Mouse (Mus musculus) lung, postnatal 36 days (tissue): ENCODE measurements around the gene Lman2l.

Experiments used
- DNase-seq: peaks from one replicate; pipeline ENCODE4 v3.0.0; 2022; ENCODE audit warnings: mixed read lengths

Gene Lman2l

DNA sequence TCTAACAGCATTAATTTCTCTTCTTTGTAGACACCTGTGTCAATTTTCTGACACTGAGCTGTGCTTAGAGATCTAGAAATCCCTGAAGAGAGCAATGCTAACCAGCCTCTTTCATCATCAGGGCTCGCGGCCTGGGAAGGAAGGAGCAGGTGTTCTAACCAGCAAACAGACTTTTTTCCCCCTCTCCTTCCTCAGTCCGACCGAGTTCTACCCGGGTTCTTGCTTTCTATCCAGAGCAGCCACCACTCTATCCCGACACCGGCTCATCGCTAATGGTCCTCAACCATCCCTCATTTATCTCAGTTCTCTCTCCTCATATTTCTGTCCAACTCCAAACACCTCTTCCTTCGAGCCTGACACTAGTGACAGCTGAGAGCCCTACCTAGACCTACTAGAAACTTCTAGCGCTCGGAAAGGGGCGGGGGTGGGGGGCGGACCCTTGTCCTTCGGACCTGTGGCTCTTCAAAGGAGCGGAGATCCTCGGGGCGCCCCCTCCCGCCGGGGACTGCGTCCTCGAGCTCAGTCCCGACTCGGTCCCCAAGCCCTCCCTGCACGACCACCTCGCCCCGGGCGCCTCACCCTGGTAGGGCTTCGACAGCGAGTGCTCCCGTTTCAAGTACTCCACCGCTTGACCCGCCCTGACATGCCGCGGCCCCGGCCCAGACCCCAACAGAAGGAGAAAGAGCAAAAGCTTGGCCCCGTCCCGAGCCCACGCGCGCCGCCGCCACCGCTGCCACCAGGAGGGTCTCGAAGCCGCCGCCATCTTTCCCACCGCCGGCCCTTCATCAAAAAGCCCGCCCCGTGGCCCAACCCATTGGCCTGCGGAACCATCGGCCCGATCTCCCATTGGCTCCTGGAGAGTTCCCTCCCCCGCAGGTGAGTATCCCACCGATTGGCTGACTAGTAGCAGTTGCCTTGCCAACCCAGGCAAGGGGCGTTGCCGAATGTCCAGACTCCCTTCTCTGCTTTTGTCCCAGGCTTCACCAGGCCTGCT lies at the start of gene Lman2l:
Gene Lman2l, minus strand, starts transcription at position 801 of the 994 bp plus-strand sequence.
- peak; percentile 99 for DNase-seq

DNA sequence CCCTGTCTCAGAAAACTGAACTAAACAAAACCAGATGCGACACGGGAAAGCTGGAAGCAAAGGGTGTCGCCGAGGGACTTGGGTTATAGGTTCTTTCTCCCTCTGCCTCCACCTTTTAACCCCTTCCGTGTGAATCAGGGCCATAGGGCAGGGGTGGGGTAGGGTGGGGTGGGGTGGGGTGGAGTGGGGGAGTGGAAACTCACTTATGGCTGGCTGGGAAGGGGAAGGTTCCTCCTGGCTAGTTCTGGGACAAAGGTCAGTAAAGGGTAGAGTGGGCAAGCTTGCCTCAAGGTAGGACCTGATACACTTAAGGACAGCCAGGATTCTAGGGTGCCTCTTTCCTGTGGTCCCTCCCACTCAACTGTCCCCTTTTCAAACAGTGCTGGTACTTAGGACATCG lies 48.2 kb upstream of the Lman2l start:
- no peak for DNase-seq

DNA sequence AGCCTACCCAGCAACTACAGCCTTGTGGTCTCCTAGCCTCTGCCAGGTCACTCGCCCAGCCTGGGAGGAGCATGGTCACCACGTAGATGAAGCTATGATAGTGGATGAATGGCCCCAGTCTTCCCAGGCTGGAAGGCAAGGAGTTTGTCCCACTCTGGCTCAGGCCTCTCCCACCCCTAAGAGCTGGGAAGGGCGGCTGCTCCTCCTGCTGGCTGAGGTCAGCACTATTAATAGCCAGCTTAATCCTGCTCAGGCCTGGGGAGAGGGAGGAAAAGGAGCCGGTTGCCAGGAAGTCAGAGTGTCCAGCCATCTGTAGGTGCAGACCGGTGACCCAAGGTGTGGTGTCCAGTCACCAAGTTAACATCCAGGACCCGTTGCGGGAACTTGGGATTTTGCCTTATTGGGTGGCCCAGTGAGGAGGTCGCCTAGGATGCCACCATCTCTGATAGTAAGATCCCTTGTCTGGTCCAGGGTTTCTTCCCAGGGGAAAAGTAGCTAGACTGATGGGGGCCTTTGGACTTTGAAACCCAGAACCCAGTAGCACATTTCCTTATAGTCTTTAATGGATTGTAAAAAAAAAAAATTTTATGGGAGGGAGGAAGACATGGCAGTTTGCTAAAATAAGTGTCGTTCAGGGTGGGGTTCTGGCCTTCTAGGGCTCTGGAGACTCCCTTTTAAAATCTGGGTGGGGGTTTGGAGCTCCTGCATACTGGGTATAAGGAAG lies 47.5 kb upstream of the Lman2l start:
- peak; percentile 66 for DNase-seq

DNA sequence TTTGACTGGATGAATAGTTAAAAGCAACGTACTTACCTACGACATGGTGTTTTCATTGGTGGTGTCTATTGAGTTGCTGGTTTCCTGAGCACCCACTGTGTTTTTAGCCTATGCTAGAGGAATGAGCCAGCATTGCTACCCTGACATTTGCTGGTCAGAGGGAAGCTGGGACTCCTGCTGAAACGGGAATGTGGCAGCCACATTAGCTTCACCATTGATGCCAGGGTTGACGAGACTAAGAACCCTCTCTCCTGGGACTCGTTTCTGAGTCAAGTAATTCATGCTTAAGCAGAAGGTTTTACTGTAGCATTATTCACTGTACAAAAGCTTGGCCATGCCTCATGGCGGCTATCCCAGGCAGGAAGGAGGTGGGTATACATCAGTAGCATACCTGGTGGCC lies 44.6 kb upstream of the Lman2l start:
- DNase-seq, result no peak

DNA sequence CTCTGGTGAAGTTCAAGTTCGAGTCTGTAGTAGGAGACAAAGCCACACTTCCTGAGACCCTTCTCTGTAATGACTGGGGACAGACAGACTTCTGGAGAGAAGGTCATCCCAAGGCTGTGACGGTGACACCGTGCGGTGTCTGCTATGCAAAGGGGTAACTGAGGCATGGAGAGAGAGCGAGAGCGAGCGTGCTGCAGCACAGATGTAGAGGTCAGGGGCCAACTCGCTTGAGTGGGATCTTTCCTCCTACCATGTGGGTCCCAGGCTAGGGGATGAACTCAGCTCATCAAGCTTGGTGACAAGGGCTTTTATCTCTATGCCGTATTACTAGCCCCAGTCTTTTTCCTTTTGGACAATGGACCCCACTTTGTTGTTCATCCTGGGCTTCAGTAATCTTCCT lies 42.0 kb upstream of the Lman2l start:
- no peak for DNase-seq

DNA sequence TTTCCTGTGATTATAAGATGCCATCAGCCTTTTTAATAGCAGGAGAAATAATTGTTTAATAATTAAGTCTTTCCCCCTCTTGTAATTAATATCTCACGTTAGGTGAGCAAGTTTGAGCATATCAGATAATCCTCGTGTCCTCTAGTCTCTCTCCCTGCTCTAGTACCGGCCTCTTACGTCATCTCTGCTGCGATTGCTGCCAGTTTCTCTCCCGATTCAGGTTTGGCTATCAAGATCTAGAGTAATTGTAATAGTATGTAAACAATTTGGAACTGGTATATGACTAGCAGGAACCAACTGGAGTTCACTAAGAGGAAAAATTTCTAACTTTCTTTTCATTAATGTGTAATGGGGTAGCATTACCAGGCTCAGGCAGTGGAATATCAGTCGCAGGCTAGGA lies 40.0 kb upstream of the Lman2l start:
- DNase-seq, result no peak

DNA sequence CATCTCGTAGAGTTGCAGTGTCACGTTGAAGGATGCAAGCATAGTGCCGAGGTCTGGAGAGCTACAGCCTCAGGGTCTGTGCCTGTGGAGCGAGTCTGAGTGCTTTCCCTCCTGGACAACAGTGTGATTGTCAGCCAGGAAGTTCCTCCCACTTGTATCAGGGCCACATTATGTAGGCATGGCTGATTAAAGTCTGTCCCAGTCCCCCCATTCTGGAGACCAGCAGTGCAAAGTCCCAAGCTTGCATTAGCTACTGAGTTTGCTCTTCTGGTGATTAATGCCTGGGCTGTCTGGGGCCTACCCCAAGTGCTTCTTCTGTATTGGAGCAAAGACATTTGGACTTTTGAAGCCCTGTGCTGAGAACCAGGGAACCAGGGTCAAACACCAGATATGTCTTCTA lies 38.8 kb upstream of the Lman2l start:
- no peak for DNase-seq

DNA sequence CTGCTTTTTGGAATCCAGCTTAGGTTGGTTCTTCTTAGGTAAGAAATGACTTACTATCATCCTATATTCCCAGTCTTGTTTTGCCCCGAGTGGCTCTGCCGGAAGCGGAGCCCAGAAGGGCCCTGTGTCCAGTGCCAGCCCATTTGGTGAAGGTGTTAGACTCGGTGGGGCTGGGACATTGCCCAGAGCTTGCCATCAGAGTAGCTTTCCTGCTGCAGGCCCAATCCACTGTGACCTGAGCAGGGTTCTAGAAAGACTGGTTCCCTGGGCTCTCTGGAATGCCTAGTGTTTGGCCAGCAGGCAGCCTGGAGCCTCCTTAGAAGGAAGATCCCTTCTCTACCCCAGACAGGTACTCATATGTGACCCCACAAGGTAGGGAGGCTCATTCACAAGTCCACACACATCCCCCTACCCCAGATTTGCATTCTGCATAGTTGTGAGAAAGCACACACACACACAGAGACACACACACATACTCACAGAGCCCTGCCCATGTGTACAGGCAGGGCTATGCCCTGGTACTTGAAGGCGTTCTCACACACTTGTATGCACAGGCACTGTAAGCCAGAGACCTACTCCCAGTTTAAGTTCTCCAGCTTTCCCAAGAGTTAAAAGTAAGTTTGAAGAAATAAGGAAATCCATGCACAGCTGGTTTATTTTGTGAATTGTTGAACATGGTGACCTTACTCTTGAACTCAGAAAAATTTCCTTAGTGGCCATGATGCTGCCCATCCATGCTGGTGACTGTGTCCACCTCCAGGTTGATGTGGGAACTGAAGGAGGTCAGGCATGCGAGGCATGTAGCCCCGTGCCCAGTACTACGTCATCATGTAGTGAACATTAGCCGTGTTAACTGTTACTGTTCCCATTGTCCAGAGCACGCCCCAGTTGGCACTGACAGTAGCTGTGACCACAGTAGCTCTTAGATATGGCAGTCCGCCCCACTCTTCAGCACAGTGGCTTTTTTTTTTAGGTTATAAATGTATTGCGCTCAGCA lies 35.1 kb upstream of the Lman2l start:
- DNase-seq, result peak; percentile 30

DNA sequence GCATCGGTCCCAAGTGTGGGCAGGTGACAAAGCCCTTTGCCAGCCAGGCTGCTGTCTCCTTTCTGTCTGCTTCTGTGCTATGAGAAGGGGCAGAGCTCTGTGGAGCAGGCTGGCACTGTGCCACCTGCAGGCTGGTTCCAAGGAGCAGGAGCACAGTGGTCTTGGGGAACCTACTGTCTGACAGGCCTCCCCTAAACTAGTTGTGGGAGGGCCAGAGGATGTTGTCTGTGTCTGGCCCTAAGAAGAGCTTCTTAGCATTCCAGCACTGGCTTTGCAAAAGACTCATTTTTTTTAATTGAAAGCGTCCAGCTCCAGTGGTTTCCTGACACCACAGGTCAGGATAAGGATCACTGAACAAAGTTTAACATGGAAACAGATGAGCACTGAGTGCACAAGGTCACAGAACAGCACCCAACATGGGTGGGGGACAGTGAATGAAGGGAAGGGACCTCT lies 33.3 kb upstream of the Lman2l start:
- DNase-seq, result no peak

DNA sequence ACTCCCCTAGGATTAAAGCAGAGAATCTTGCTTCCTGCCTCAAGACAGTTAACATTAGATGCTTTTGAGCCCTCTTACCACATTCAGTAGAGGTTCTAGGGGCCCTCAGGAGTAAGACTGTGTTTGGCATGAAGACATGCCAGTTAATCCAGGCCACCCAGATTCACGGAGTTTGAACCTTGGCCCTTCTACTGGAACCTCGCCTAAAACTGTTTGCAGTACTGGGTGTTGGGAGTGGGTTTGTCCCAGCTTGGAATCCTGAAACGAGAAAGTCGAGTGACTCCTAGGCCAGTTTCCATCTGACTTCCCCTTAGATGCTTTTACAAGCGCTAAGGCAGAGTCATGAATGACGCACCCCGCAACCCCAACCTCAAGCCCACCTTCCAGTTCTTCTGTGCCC lies 31.4 kb upstream of the Lman2l start:
- no peak for DNase-seq

DNA sequence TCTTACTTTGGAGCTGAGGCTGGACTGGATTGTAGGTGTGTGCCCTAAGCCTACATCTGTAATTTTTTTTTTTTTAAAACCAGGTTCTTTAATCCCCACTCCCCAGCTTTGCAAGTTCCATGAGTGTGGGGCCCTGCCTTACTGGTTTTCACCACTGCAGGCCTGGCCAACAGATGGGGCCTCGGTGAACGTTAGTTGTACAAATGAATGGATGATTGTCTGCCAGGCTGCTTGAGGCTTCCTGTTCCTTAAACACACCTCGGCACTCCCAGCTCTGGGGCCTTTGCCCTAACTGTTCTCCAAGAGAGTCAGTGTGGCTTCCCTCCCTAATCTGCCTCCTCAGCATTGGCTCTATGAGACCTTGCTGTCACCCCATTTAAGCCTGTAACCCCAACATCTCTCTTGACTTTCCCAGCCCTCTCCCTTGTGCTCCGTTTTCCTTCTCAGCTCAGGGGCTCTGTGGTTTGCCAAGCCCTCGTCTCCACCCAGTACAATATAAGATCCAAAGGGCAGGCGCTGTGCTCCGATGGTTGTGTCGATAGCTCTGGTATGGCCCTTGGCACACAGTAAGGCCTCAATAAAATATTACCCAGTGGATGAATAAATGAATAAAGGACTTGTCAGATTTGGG lies 30.5 kb upstream of the Lman2l start:
- no peak for DNase-seq

DNA sequence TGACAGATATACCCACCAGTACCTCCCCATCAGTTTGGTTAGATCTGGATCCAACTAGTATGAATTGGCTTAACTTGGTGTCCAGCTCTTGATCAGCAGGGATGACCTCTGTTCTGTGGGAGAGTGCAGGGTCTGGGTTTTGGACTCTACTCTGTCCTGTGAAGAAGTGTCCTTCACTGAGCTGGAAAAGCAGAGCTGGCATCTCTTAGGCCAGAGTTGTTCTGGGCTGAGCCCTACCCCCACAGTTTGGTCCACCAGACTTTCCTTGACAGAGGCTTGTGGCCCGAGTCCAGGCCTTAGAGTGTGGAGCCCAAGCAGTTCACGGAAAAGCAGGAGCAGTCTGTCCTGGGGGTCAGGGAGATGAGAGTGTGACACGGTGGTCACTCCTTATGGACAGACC lies 29.6 kb upstream of the Lman2l start:
- no peak for DNase-seq

DNA sequence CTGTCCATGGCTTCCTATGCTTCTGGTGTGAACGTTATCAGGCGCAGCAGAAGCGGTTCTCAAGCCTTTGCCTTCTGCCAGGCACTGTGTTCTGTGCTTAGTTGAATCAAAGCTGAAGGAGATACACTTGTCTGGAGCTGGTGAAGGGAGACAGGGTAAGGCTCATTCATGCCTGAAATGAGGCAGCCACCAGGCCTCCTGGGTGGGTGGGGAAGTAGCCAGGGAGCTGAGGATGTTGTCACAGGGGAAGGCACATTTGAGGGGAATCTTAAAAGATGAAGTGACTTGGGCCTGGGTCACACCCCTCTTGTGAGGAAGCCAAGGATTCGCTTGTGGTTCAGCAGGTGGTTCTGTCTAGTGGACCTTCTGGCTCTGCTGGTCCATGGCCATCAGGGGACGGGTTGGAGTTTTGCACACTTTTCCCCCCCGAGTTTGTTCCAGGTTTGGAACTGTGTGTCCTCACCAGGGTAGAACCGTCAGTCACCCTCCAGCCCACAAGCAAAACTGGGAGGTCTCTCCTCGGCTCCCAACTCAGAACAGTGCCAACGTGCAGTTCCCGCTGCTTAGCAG lies 28.2 kb upstream of the Lman2l start:
- DNase-seq, result no peak

DNA sequence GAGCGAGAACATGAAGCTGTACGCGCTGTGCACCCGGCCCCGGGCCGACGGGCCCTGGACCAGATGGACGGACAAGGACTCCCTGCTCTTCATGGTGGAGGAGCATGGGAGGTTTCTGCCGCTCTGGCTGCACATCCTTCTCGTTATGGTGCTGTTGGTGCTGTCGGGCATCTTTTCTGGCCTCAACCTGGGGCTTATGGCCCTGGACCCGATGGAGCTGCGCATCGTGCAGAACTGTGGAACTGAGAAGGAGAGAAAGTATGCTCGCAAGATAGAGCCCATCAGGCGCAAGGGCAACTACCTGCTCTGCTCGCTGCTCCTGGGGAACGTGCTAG lies 27.0 kb upstream of the Lman2l start:
- DNase-seq, result no peak

DNA sequence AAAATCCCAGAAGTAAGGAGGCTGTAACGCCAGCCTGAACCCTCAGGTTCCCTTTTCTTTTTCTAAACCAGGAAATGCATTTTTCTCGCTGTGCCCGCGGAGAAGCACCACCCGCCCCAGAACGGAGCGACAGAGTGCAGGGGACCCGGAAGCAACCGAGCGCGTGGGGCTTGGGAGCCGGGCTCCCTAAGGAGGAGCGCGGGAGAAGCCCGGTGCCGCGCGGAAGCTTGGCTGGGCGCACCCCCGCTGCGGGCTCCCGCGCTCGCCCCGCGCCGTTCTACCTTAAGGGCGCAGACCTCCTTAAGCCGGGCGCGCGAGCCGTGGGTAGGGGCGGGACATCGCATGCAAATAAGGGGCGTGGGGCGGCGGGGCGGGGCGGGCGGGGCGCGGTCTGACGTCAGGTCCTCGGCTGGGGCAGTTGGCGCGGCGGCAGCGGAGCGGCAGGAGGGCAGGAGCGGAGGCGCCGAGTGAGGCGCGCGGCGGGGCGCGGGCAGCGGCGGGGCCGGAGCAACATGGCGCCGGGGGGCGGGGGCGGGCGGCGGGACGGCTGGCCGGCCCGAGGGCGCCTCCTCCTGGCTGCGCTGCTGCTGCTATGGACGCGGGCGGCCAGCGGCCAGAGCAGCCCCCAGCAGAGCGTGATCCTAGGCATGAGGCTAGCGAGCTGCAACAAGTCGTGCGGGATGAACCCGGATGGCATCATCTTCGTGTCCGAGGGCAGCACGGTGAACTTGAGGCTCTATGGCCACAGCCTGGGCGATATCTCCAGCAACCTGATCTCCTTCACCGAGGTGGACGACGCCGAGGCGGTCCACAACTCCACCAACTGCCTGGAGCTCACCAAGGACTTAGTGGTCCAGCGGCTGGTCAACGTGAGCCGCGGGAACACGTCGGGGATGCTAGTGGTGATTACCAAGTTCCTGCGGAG lies 26.4 kb upstream of the Lman2l start, which contains the start of gene Cnnm4:
Gene Cnnm4, plus strand, starts transcription at position 440 of the 925 bp plus-strand sequence.
- DNase-seq, result peak; percentile 90

DNA sequence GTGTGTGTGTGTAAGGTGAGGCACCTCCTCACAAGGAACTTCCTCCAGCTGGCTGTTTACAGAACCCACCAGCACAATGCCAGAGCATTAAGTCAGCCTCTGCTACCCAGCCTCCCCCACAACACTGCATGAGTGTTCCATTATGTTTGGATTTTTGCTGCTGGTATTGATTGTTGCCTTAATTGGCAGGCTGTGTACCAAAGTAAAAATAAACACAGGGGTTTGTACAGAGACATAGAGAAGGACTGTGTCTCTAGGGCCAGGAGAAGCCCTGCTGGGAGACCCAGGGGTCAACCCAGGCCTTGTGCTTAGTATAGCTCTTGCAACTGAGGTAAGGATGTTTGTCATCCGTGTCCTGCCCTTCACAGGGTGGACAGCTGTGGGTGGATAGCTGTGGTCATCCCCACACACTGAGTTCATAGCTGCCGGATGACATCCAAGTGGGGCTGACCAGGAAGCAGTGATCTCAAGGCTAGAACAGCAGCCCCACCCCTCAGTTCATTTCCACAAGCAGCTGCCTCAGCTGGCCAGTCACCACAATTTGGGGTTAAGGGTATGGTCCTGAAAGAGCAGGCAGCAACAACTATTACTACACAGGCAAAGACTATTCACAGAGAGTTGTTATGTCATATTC lies 24.9 kb upstream of the Lman2l start:
- DNase-seq, result no peak

DNA sequence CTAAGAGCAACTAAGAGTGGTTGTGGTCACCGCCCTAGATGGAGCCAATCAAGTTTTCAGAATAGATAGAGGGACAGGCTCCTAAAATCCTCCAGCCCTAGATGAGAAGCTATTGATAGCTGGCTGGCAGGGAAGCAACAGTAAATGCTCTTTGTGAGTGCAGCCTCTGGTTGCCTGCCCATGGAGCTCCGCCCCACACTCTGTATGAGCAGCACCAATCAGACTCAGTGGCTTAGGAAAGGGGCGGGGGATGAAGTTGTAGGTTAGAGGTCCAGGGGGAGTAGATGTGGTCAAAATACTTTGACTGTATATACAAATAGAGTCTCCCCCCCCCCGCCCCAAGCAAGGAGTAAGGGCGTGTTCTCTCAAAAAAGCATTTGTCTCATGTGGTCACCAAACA lies 22.4 kb upstream of the Lman2l start:
- no peak for DNase-seq

DNA sequence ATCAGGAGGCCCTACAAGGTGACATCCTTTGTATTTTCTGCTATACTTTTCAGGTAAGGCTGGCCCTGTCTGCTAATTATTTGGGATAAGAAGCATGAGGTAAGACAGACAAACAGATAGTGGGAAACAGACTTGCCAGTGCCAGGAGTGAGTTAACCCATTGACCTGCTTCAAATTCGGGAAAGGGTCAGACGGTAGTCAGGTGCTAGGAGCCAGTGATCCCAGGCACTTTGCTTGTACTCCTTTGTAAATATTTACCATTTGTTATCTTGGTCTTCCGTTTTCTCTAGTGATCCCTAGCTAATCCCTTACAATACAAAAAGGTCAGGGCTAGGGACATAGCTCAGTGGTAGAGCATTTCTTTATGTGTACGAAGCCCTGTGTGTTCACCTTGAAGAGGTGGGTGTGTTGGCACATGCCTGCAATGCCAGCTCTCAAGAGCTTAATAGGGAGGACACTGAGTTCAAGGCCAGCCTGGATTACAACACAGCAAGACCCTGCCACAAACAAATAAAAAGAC lies 20.6 kb upstream of the Lman2l start:
- DNase-seq, result no peak

DNA sequence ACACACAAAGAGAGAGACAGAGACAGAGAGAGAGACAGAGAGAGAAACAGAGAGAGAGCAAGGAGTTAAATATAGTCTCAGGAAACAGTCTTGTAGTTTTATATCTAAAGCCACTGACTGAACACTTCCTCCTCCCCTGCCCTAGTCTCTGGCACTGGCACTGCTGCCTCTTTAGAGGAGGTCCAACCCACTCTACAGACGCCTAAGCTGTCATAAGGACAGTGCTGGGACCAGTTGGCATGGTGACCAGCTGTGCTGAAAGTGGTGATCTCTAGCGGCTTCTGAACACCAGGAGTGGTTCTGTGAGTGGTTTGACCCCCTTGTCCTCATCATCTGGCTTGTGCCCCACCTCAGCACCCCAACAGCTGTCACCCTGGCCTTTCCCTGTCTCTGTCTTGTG lies 16.8 kb upstream of the Lman2l start:
- no peak for DNase-seq

DNA sequence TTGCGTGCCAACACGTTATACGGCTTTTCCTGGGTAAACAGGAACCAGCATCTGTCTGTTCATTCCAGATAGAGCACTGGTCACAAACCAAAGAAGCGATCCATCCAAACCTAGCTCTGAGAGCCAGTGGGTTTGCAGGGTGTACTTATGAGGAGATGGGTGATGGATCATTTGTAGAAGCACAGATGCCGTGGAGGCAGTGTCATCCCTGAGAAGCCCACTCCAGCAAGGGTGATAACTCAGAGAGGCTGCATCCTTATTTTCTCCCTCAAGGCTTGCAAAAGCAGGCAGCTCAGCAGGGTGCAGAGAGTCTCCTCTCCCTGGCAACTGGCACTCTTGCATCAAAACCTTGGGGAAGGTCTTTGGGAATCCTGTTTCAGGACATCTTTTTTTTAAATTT lies 13.1 kb upstream of the Lman2l start:
- no peak for DNase-seq
